Mouse (Mus musculus) liver, adult 2 months (tissue): ENCODE measurements at regions not wholly inside any gene's neighbourhood (a gene's known extent, or its start where the extent isn't known, plus 50 kb on each side); places are given as distances from the start of the nearest gene placed in this dataset.

Source experiments
- DNase-seq: peaks from one replicate; pipeline ENCODE4 v3.0.0-alpha.2; 2011; ENCODE audit warnings: low read depth, low spot score; ENCODE audit errors: extremely low read depth
- H3K27ac ChIP-seq: fragments of 200-500 bp; replicated peaks from 2 replicates; pipeline ENCODE4 v1.5.1; 2012; ENCODE audit warnings: low read depth, mild to moderate bottlenecking, control low read depth, inconsistent platforms, low read length; ENCODE audit not compliant: insufficient read depth
- H3K27me3 ChIP-seq: fragments of 200-500 bp; 2 replicates; pipeline ENCODE4 v1.6.1; 2012; ENCODE audit warnings: mild to moderate bottlenecking, moderate library complexity, low read length, inconsistent platforms; ENCODE audit not compliant: control insufficient read depth, insufficient read depth
- H3K36me3 ChIP-seq: fragments of 200-500 bp; 2 replicates; pipeline ENCODE4 v1.6.1; 2012; ENCODE audit warnings: low read length, inconsistent platforms; ENCODE audit not compliant: control insufficient read depth, insufficient read depth
- H3K4me1 ChIP-seq: fragments of 200-500 bp; 2 replicates; pipeline ENCODE4 v1.6.1; 2011; ENCODE audit warnings: low read length; ENCODE audit not compliant: control insufficient read depth, insufficient read depth
- H3K4me3 ChIP-seq: fragments of 200-500 bp; 2 replicates; pipeline ENCODE4 v1.5.1; 2011; ENCODE audit warnings: low read depth, mild to moderate bottlenecking, control low read depth, low read length, moderate library complexity; ENCODE audit not compliant: insufficient read depth
- H3K79me2 ChIP-seq: fragments of 200-500 bp; 2 replicates; pipeline ENCODE4 v1.6.1; 2012; ENCODE audit warnings: inconsistent platforms, mild to moderate bottlenecking, low read length, moderate library complexity; ENCODE audit not compliant: control insufficient read depth, insufficient read depth
- H3K9ac ChIP-seq: fragments of 200-500 bp; 2 replicates; pipeline ENCODE4 v1.6.1; 2012; ENCODE audit warnings: low read depth, mild to moderate bottlenecking, control low read depth, inconsistent platforms, low read length
- CTCF ChIP-seq: fragments of 200-500 bp; IDR thresholded peaks from 2 replicates; pipeline ENCODE4 v1.5.1; 2011; ENCODE audit warnings: low read depth, low read length, control low read depth
- POLR2A ChIP-seq: fragments of 200-500 bp; IDR thresholded peaks from 2 replicates; pipeline ENCODE4 v1.6.1; 2011; ENCODE audit warnings: low read length, control low read depth; ENCODE audit not compliant: insufficient read depth; ENCODE audit errors: extremely low read depth
- WGBS: fragments of 180-500 bp; shearing (Covaris S2); methylation state at CpG from one replicate; pipeline ENCODE4 v1.1.7; 2018; 5-methylcytosine and 5-hydroxymethylcytosine counted together

DNA sequence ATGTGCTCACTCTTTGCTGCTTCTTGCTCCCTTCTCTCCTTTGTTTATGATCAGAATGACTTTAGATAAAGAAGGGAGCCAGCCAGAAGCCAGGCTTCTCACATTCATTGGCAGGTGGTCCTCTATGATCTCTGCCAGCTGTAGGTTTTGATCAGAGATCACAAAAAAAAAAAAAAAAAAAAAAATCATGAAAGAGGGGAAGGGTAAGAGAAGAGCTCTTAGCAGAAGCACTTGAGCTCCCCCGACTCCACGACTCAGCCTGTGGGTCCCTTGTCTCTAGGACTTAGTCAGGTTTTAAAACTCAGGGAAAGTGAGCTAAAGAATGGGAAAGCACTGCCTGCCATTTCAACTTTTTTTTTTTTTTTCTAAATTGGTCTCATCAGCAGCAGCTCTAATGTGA lies 1093.1 kb downstream of the Car8 start:
- WGBS, result 70% methylated on average over 2 of the region's 2 CpGs
- Histone ChIP-seq H3K36me3 (no peaks in the 10 kb centered on the region), H3K27ac (no peak overlapping the region), H3K27me3 (no peaks in the 10 kb centered on the region), H3K79me2 (no peaks in the 10 kb centered on the region), H3K9ac (no peak overlapping the region), H3K4me1 (peaks cover 6% of the 10 kb centered on the region), H3K4me3 (no peak overlapping the region)
- TF ChIP-seq CTCF (no peak), POLR2A (no peak)
- no peak for DNase-seq

DNA sequence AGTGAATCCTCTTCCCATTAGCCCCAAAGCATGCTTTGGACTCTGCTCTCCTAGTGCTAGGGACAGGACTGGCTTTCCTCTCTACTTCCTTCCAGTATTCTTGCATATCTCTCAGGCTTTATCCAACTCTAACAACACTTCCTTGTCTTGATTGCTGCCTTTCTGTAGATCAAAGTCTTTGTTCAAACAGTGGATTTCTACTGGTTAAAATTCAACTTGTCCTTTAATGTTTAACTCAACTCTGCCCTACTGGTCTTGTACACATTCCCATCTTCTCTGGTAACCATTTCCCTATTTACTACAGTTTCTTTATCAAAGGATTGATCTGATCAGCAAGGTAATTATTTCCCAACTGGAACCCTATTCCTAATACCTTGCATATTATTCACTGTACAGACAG lies 1094.6 kb downstream of the Car8 start:
- H3K79me2 ChIP-seq, result no peaks in the 10 kb centered on the region
- H3K4me3 ChIP-seq, result no peak overlapping the region
- H3K4me1 ChIP-seq, result peaks cover 6% of the 10 kb centered on the region
- H3K9ac ChIP-seq, result no peak overlapping the region
- no peaks in the 10 kb centered on the region for H3K27me3 ChIP-seq
- peak overlapping the region; percentile 86 for H3K27ac ChIP-seq
- no peaks in the 10 kb centered on the region for H3K36me3 ChIP-seq
- TF ChIP-seq CTCF, result no peak
- no peak for TF ChIP-seq POLR2A
- DNase-seq, result peak; percentile 99

DNA sequence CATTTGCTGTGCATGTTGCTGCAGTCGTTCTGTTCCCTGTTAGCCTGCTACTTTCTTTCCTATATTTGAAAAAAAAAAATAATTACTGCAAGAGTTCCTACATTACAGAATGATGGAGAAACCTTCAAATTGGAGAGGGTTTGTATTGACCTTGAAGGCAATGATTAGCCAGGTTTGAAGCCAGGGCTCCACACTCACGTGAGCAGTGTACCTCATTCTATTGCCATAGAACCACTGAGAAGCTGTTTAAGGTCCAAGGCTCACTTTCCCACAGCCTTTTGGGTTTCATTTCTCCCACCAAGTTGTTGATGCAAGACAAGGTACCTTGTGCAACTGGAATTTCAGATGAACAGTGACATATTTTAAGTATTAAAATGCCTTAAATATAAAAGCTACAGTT lies 1095.2 kb downstream of the Car8 start:
- H3K4me1 ChIP-seq, result peaks cover 6% of the 10 kb centered on the region
- peak overlapping the region; percentile 86; the same call in 1 of the 2 replicates for H3K27ac ChIP-seq
- peak; percentile 86 for DNase-seq
- no peak for TF ChIP-seq CTCF
- TF ChIP-seq POLR2A, result no peak
- H3K79me2 ChIP-seq, result no peaks in the 10 kb centered on the region
- WGBS, result 27% methylated on average over 2 of the region's 2 CpGs
- H3K36me3 ChIP-seq, result no peaks in the 10 kb centered on the region
- H3K4me3 ChIP-seq, result no peak overlapping the region
- H3K9ac ChIP-seq, result no peak overlapping the region
- H3K27me3 ChIP-seq, result no peaks in the 10 kb centered on the region

DNA sequence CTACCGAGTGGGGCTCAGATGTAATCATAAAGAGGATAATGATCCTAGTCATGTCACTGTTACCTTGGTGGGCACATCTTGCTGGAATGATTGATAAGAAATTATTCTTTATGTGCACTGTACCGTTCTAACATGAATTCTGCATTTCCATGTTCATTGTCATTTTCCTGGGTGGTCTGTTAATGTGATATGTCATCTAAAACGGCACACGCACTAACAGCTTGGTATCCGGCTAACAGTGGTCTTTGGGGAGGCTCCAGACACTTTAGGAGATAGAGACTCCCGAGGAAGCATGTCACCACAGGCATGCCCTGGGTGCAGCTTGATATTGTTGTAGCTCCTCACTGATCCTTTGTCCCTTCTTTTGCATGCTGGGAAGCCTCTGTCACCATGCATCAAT lies 1096.1 kb downstream of the Car8 start:
- Histone ChIP-seq H3K9ac (no peak overlapping the region), H3K4me1 (peaks cover 6% of the 10 kb centered on the region), H3K4me3 (no peak overlapping the region), H3K27me3 (no peaks in the 10 kb centered on the region), H3K36me3 (no peaks in the 10 kb centered on the region), H3K27ac (no peak overlapping the region), H3K79me2 (no peaks in the 10 kb centered on the region)
- TF ChIP-seq POLR2A (no peak), CTCF (no peak)
- 98% methylated on average over 6 of the region's 6 CpGs for WGBS
- DNase-seq, result no peak

DNA sequence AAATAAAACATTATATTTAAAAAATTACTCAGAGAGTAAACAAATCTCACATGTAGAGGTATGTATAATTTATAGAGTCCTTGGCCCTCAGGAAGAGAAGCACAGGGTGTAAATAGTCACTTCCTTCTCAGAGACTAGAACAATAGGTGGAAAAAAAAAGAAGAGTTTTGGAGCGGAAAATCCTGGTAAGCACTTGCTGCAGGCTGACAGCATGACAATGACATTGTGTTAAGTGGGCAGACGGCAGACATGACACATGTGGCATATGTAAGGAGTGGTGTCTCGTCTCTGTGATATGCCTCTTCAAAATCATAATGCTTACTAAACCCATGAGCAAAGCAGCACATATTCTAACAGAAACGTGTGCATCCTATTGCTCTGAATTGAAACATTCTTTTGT lies 1126.7 kb downstream of the Car8 start:
- H3K79me2 ChIP-seq, result no peaks in the 10 kb centered on the region
- 70% methylated on average over 4 of the region's 4 CpGs for WGBS
- H3K27me3 ChIP-seq, result no peaks in the 10 kb centered on the region
- H3K4me3 ChIP-seq, result no peak overlapping the region
- H3K9ac ChIP-seq, result no peak overlapping the region
- H3K36me3 ChIP-seq, result no peaks in the 10 kb centered on the region
- no peak for DNase-seq
- TF ChIP-seq CTCF, result no peak
- TF ChIP-seq POLR2A, result no peak
- H3K4me1 ChIP-seq, result no peaks in the 10 kb centered on the region
- H3K27ac ChIP-seq, result no peak overlapping the region

DNA sequence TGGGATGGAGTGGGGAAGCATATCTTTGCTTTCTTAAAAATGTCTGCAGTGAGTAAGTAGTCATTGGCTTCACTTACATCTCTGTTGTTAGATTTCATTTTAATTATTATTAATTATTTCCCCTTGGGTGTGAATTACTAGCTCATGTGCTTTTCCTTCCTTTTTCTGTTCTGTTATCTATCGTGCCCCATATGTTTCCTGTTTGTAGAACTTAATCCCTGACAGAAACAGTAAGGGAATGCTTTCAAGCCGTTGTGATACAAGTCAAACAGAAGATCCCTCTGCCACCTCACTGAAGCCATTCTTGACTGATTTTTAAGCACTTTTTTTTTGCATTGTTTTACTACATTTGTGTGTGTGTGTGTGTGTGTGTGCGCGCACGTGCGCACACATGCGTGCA lies 1145.9 kb downstream of the Car8 start:
- H3K4me1 ChIP-seq, result no peaks in the 10 kb centered on the region
- H3K36me3 ChIP-seq, result no peaks in the 10 kb centered on the region
- TF ChIP-seq CTCF, result no peak
- no peak for TF ChIP-seq POLR2A
- 76% methylated on average over 7 of the region's 7 CpGs for WGBS
- H3K27ac ChIP-seq, result no peak overlapping the region
- no peaks in the 10 kb centered on the region for H3K27me3 ChIP-seq
- no peak for DNase-seq
- H3K4me3 ChIP-seq, result no peak overlapping the region
- no peak overlapping the region for H3K9ac ChIP-seq
- H3K79me2 ChIP-seq, result no peaks in the 10 kb centered on the region
